In genomic region chr13:74034756-74035155, GRCm38 (mm10) we compare ENCODE assay signal across 29 mouse cellular contexts. TPM values are rescaled to one million over a fixed set of nuclear protein-coding genes. Genes with fewer than 3 reads are reported as not detected.
DNase-seq lines count a peak whose midpoint lies in the region; ATAC-seq lines count a peak whose summit lies in the region.
"Had no signal": no experiment of that assay in that cellular context is flagged by ENCODE, and none has a peak within 500 bp of the region (broad histone marks: within the 10 kb centered on the region; RNA-seq: fewer than 3 reads in every experiment).

No protein-coding gene starts in this region.

- no peak overlapping the region for H3K4me3 ChIP-seq in forebrain, embryonic 14.5 days (ENCODE audit: low read depth, low read length)
- H3K4me3 ChIP-seq in forebrain, embryonic 11.5 days (ENCODE audit: low read depth, low read length): no peak overlapping the region
- H3K4me3 ChIP-seq in midbrain, embryonic 14.5 days (replicated peaks; ENCODE audit: low read depth, low read length): no peak overlapping the region
- no peak overlapping the region for H3K4me3 ChIP-seq in midbrain, embryonic 16.5 days (ENCODE audit: low read depth, low read length)
- H3K4me3 ChIP-seq: erythroblast, embryonic 14.5 days; gastrocnemius, adult 2 months; heart, adult 2 months; heart, embryonic 12.5 days; hindbrain, embryonic 13.5 days; midbrain, embryonic 15.5 days had no signal

- H3K4me2 ChIP-seq in forebrain, embryonic 14.5 days (ENCODE audit: low read length): no peak overlapping the region
- no peak overlapping the region for H3K4me2 ChIP-seq in forebrain, embryonic 11.5 days (ENCODE audit: low read depth, low read length, severe bottlenecking)
- no peak overlapping the region for H3K4me2 ChIP-seq in midbrain, embryonic 14.5 days (ENCODE audit: low read length)
- H3K4me2 ChIP-seq in midbrain, embryonic 16.5 days (ENCODE audit: low read length): no peak overlapping the region
- H3K4me2 ChIP-seq: heart, embryonic 12.5 days; hindbrain, embryonic 13.5 days; midbrain, embryonic 15.5 days had no signal

- peak; percentile 41 for DNase-seq in forebrain, embryonic 14.5 days (ENCODE audit: low spot score)
- no peak for DNase-seq in forebrain, embryonic 11.5 days (ENCODE audit: low spot score)
- DNase-seq in midbrain, embryonic 14.5 days: no peak
- peak; percentile 29 to 67 for DNase-seq in layer of hippocampus, postnatal 14 days (ENCODE audit: low spot score in 2 of 2)
- no peak for DNase-seq in right cerebral cortex, postnatal 10 days (ENCODE audit: low spot score in 2 of 2)
- DNase-seq in cerebellum, adult 9-10 months: no peak
- DNase-seq: adrenal gland, postnatal 10 days; cerebellum, adult 11-12 months; cerebellum, postnatal 14 days; gastrocnemius, adult 2 months; gastrocnemius, postnatal 36 days; heart, adult 2 months; heart, postnatal 4 days; kidney, adult 18-20 months; kidney, postnatal 36 days; liver; lung, adult 2 months; lung, postnatal 14 days; spleen, adult 18-20 months; thymus, adult 18-20 months; thymus, postnatal 25 days had no signal

- no peaks in the 10 kb centered on the region for H3K4me1 ChIP-seq in forebrain, embryonic 14.5 days (ENCODE audit: control insufficient read depth, insufficient read depth, low read length)
- no peaks in the 10 kb centered on the region for H3K4me1 ChIP-seq in forebrain, embryonic 11.5 days (replicated peaks; ENCODE audit: control insufficient read depth, insufficient read depth, low read length)
- H3K4me1 ChIP-seq in midbrain, embryonic 14.5 days (ENCODE audit: control insufficient read depth, insufficient read depth, low read length): no peaks in the 10 kb centered on the region
- H3K4me1 ChIP-seq in midbrain, embryonic 16.5 days (ENCODE audit: control insufficient read depth, insufficient read depth, low read length): no peaks in the 10 kb centered on the region
- H3K4me1 ChIP-seq: heart, embryonic 12.5 days; hindbrain, embryonic 13.5 days; midbrain, embryonic 15.5 days had no signal

- WGBS in forebrain, embryonic 14.5 days: 64% methylated on average over 2 of the region's 2 CpGs
- 94% methylated on average over 2 of the region's 2 CpGs for WGBS in forebrain, embryonic 11.5 days
- WGBS in midbrain, embryonic 14.5 days: 91% methylated on average over 2 of the region's 2 CpGs
- 84% methylated on average over 2 of the region's 2 CpGs for WGBS in midbrain, embryonic 16.5 days

- peaks cover 30% of the 10 kb centered on the region for H3K36me3 ChIP-seq in forebrain, embryonic 14.5 days (ENCODE audit: control insufficient read depth, insufficient read depth, low read length)
- H3K36me3 ChIP-seq in forebrain, embryonic 11.5 days (ENCODE audit: control insufficient read depth, insufficient read depth, low read length): peaks cover 4% of the 10 kb centered on the region
- peaks cover 39% of the 10 kb centered on the region for H3K36me3 ChIP-seq in midbrain, embryonic 14.5 days (ENCODE audit: control insufficient read depth, insufficient read depth, low read length)
- peaks cover 6% of the 10 kb centered on the region for H3K36me3 ChIP-seq in midbrain, embryonic 16.5 days (ENCODE audit: control insufficient read depth, insufficient read depth, low read length)

- no peaks in the 10 kb centered on the region for H3K9me3 ChIP-seq in forebrain, embryonic 14.5 days (replicated peaks; ENCODE audit: control insufficient read depth, low read length)
- no peaks in the 10 kb centered on the region for H3K9me3 ChIP-seq in forebrain, embryonic 11.5 days (ENCODE audit: control insufficient read depth, low read length)
- no peaks in the 10 kb centered on the region for H3K9me3 ChIP-seq in midbrain, embryonic 14.5 days (ENCODE audit: control insufficient read depth, low read length)
- H3K9me3 ChIP-seq in midbrain, embryonic 16.5 days (replicated peaks; ENCODE audit: control insufficient read depth, low read length, poor library complexity, severe bottlenecking): no peaks in the 10 kb centered on the region
- H3K9me3 ChIP-seq: G1E; heart, embryonic 12.5 days; hindbrain, embryonic 13.5 days; midbrain, embryonic 15.5 days had no signal

- H3K27me3 ChIP-seq in forebrain, embryonic 14.5 days (replicated peaks; ENCODE audit: control insufficient read depth, insufficient read depth, low read length): no peaks in the 10 kb centered on the region
- no peaks in the 10 kb centered on the region for H3K27me3 ChIP-seq in forebrain, embryonic 11.5 days (ENCODE audit: control insufficient read depth, insufficient read depth, low read length)
- H3K27me3 ChIP-seq in midbrain, embryonic 14.5 days (ENCODE audit: control insufficient read depth, insufficient read depth, low read length): no peaks in the 10 kb centered on the region
- H3K27me3 ChIP-seq in midbrain, embryonic 16.5 days (ENCODE audit: control insufficient read depth, insufficient read depth, low read depth, low read length): no peaks in the 10 kb centered on the region
- H3K27me3 ChIP-seq: heart, embryonic 12.5 days; hindbrain, embryonic 13.5 days; midbrain, embryonic 15.5 days had no signal

- no peak overlapping the region for H3K9ac ChIP-seq in forebrain, embryonic 14.5 days (ENCODE audit: low read length)
- no peak overlapping the region for H3K9ac ChIP-seq in forebrain, embryonic 11.5 days (ENCODE audit: low read length)
- H3K9ac ChIP-seq in midbrain, embryonic 14.5 days (replicated peaks; ENCODE audit: low read length): no peak overlapping the region
- H3K9ac ChIP-seq in midbrain, embryonic 16.5 days (ENCODE audit: low read depth, low read length): no peak overlapping the region
- H3K9ac ChIP-seq: heart, embryonic 12.5 days; hindbrain, embryonic 13.5 days; liver, embryonic 14.5 days; midbrain, embryonic 15.5 days had no signal

- ATAC-seq in forebrain, embryonic 14.5 days: peak; percentile 91
- no peak for ATAC-seq in forebrain, embryonic 11.5 days (replicated peaks; ENCODE audit: low FRiP score)
- ATAC-seq in midbrain, embryonic 14.5 days (ENCODE audit: low FRiP score, low TSS enrichment): peak; percentile 17; the same call in 1 of the 2 replicates
- ATAC-seq in midbrain, embryonic 16.5 days: no peak
- ATAC-seq: inflammation-experienced regulatory T-cells, adult 6 months; midbrain, embryonic 15.5 days had no signal

- no peak overlapping the region for H3K27ac ChIP-seq in forebrain, embryonic 14.5 days (ENCODE audit: low read depth, low read length)
- no peak overlapping the region for H3K27ac ChIP-seq in forebrain, embryonic 11.5 days (ENCODE audit: low read depth, low read length)
- H3K27ac ChIP-seq in midbrain, embryonic 14.5 days (replicated peaks; ENCODE audit: low read depth, low read length): no peak overlapping the region
- H3K27ac ChIP-seq in midbrain, embryonic 16.5 days (ENCODE audit: low read length): no peak overlapping the region
- H3K27ac ChIP-seq: gastrocnemius, adult 2 months; heart, adult 2 months; hindbrain, embryonic 13.5 days; liver, embryonic 14.5 days; midbrain, embryonic 15.5 days had no signal

RNA-seq across cellular contexts. Expression of gene Tppp, which starts 25.5 kb away (rescaled TPM):
- 6.6 and 8.9 TPM in 2 replicates for polyA plus RNA-seq in forebrain, embryonic 14.5 days (2014; fragmentation: Nextera tagmentation; extraction: Ambion mirVana)
- 3.3 and 3.6 TPM in 2 replicates for polyA plus RNA-seq in forebrain, embryonic 11.5 days (2014; fragmentation: Nextera tagmentation; extraction: Ambion mirVana)
- 8.6 and 12.0 TPM in 2 replicates for polyA plus RNA-seq in midbrain, embryonic 14.5 days (2014; fragmentation: Nextera tagmentation; extraction: Ambion mirVana)
- polyA plus RNA-seq in midbrain, embryonic 16.5 days (2015; fragmentation: Nextera tagmentation; extraction: Ambion mirVana): 13.9 and 16.1 TPM in 2 replicates
- 100 to 1,000 TPM; 206 to 208 TPM for total RNA-seq in layer of hippocampus, postnatal 14 days (2021)
- polyA plus RNA-seq: erythroblast, embryonic 14.5 days; G1E had no signal

RNA-seq across cellular contexts. Expression of gene Cep72, which starts 27.3 kb away (rescaled TPM):
- 11.6 and 12.5 TPM in 2 replicates for polyA plus RNA-seq in forebrain, embryonic 14.5 days (2014; fragmentation: Nextera tagmentation; extraction: Ambion mirVana)
- 24.6 and 26.1 TPM in 2 replicates for polyA plus RNA-seq in forebrain, embryonic 11.5 days (2014; fragmentation: Nextera tagmentation; extraction: Ambion mirVana)
- 6.3 and 13.3 TPM in 2 replicates for polyA plus RNA-seq in midbrain, embryonic 14.5 days (2014; fragmentation: Nextera tagmentation; extraction: Ambion mirVana)
- polyA plus RNA-seq in midbrain, embryonic 16.5 days (2015; fragmentation: Nextera tagmentation; extraction: Ambion mirVana): 6.7 and 7.7 TPM in 2 replicates
- total RNA-seq in layer of hippocampus, postnatal 14 days (2021): 1 to 10 TPM; 1.7 to 2.2 TPM

Comparison
In these comparisons a context has a peak if more than half of its experiments do, and no peak if none do; other contexts are left out.
1. ATAC-seq: peak in forebrain, embryonic 14.5 days (single experiment) and midbrain, embryonic 14.5 days (single experiment); none in forebrain, embryonic 11.5 days (single experiment) and midbrain, embryonic 16.5 days (single experiment).
2. DNase-seq: peak in forebrain, embryonic 14.5 days (single experiment) and layer of hippocampus, postnatal 14 days (2 of 2); none in forebrain, embryonic 11.5 days (single experiment), midbrain, embryonic 14.5 days (single experiment), right cerebral cortex, postnatal 10 days (0 of 2) and cerebellum, adult 9-10 months (single experiment).